Mouse (Mus musculus) cortical plate, adult 2 months (tissue): ENCODE data around the gene Sumo2. TPM values are rescaled to one million over a fixed set of nuclear protein-coding genes. Genes with fewer than 3 reads are reported as not detected.
"Not testable (repeated sequence)": the region's sequence is repeated elsewhere in the genome, so short reads cannot be mapped to it uniquely, and the experiment has no call there.

Experiments used
- H3K27ac ChIP-seq: fragments of 200-500 bp; 2 replicates; pipeline ENCODE4 v1.5.1; 2012; ENCODE audit warnings: low read length, control low read depth, inconsistent platforms; ENCODE audit not compliant: insufficient read depth
- H3K4me1 ChIP-seq: fragments of 200-500 bp; 2 replicates; pipeline ENCODE4 v1.6.1; 2011; ENCODE audit warnings: low read length; ENCODE audit not compliant: control insufficient read depth, insufficient read depth
- H3K4me3 ChIP-seq: fragments of 200-500 bp; 2 replicates; pipeline ENCODE4 v1.5.1; 2011; ENCODE audit warnings: mild to moderate bottlenecking, low read length, control low read depth; ENCODE audit not compliant: insufficient read depth
- CTCF ChIP-seq: fragments of 200-500 bp; IDR thresholded peaks from 2 replicates; pipeline ENCODE4 v1.5.1; 2011; ENCODE audit warnings: mild to moderate bottlenecking, control low read depth, low read length; ENCODE audit not compliant: insufficient read depth; ENCODE audit errors: extremely low read depth
- POLR2A ChIP-seq: fragments of 200-500 bp; IDR thresholded peaks from 2 replicates; pipeline ENCODE4 v1.6.1; 2011; ENCODE audit warnings: mild to moderate bottlenecking, low read length, control low read depth; ENCODE audit not compliant: insufficient read depth; ENCODE audit errors: extremely low read depth
- polyA plus RNA-seq: library from polyadenylated mRNA; depleted of rRNA; stranded (reverse); fragments of >200 nt; gene quantifications from 2 replicates; pipeline ENCODE4 v1.2.3, GENCODE M21; 2012

The Sumo2 gene
- polyA plus RNA-seq, 1 experiment = 329 TPM

DNA sequence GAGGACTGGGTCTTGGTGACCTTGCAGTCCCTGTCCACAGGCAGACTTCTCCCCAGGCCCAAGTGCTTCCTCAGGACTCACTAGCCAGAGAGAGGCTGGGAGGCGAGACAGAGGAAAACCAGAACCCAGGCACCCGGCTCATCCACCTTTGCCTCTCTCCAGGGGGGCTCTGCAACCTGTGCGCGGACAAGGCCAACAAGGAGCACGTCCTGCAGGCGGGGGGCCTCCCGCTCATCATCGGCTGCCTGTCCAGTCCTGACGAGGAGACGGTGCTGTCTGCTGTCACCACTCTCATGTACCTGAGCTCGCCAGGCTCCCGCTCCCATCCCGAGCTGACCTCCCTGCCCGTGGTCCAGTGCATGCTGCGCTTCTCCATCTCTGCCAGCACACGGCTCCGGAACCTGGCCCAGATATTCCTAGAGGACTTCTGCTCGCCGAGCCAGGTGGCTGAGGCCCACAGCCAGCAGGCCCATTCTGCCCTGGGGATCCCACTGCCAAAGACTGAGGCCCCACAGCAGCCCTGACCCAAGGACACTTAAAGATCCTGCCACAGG lies 47.4 kb downstream of the Sumo2 start:
- Histone ChIP-seq H3K4me1 (no peaks in the 10 kb centered on the region), H3K4me3 (no peak overlapping the region), H3K27ac (no peak overlapping the region)
- no peak for TF ChIP-seq POLR2A

DNA sequence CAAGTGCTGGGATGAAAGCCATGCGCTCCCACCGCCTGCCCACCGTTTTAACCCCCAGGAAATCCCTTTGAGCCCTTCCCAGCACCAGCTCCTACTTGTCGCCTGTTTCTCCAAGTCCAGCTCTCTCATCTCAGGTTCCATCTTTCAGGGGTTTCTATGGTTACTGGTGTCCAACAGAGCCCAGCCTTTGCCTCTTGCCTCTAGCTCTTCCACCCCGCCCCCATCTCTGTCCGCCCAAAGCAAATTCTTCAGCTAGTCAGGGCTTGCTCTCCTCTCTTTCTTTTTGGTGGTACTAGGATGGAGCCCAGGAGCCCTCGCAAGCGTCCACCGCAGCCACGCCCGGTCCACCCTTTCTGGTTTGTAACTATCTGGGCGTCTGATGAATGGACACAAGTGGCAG lies 50.9 kb downstream of the Sumo2 start:
- H3K27ac ChIP-seq = no peak overlapping the region
- H3K4me3 ChIP-seq = no peak overlapping the region
- TF ChIP-seq CTCF (no peak), POLR2A (no peak)
- H3K4me1 ChIP-seq = peaks cover 3% of the 10 kb centered on the region

DNA sequence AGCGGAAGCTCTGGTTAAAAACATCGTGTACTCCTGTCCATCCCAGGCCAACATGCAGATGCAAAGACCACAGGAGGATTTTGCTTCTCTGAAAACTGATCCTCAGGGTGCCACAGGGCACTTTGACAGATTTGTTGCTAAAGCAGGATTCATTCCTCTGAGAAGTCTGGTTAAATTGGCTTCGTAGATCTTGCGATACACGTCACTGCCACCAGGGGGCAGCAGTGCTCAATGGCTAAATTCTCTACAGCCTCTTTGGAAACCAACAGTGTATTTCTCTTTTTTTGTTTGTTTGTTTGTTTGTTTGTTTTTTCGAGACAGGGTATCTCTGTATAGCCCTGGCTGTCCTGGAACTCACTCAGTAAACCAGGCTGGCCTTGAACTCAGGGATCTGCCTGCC lies 52.4 kb downstream of the Sumo2 start:
- Histone ChIP-seq H3K4me1 (peaks cover 4% of the 10 kb centered on the region), H3K4me3 (no peak overlapping the region), H3K27ac (no peak overlapping the region)
- TF ChIP-seq CTCF (peak; percentile 91), POLR2A (no peak)

DNA sequence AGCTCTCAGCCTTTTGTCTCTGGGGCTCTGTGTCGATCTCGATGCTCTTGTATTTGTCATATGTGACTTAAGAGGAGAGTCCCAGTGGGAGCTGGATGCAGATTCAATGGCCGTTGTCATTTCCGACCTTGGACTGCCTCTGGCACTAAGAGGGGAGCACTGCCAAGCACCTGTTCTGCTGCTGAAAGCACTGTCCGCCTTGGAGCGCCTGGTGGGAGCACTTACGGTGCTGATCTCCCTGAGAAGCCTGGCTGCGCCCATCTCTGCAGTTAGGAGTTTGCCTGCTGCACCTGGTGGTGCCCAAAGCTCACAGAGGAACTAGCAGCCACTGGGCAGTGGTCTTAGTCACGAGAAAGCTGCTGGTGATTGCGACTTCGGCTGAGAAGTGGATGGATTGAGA lies 52.8 kb downstream of the Sumo2 start:
- H3K4me3 ChIP-seq = no peak overlapping the region
- no peak overlapping the region for H3K27ac ChIP-seq
- no peak for TF ChIP-seq CTCF
- TF ChIP-seq POLR2A = no peak
- peaks cover 7% of the 10 kb centered on the region for H3K4me1 ChIP-seq

DNA sequence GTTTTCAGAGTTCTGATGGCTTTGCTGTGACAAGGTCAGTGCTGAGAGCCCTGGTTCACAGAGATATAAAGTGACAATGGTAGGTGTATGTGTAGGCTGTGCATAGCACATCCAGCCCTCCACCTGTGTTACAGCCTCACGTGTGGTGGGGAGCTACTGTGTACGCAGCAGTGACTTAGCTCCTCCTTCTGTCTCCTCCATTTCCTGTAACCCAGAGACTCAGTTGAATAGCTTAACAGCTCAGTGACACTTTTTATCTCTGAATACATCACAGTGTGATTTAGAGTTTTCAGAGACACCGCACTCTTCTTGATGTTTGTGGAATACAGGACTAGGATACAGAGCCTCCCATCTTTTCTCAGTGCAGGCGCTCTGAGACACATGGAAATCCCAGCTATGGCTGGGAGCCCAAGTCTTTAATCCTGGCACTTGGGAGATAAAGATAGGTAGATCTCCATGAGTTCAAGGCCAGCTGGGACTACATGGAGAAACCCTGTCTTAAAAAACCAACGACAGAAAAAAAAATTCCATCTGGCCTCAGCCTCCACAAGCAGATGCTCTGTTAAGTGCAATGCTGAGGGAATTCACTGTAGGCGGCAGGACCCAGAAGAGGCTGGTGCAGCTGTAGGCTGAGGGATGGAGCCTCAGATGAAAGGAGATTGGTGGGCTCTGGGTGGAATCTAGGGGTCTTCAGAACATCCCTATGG lies 54.4 kb downstream of the Sumo2 start:
- H3K27ac ChIP-seq = peak overlapping the region; percentile 91; the same call in 1 of the 2 replicates
- H3K4me3 ChIP-seq = no peak overlapping the region
- TF ChIP-seq POLR2A = no peak
- H3K4me1 ChIP-seq = peaks cover 7% of the 10 kb centered on the region

DNA sequence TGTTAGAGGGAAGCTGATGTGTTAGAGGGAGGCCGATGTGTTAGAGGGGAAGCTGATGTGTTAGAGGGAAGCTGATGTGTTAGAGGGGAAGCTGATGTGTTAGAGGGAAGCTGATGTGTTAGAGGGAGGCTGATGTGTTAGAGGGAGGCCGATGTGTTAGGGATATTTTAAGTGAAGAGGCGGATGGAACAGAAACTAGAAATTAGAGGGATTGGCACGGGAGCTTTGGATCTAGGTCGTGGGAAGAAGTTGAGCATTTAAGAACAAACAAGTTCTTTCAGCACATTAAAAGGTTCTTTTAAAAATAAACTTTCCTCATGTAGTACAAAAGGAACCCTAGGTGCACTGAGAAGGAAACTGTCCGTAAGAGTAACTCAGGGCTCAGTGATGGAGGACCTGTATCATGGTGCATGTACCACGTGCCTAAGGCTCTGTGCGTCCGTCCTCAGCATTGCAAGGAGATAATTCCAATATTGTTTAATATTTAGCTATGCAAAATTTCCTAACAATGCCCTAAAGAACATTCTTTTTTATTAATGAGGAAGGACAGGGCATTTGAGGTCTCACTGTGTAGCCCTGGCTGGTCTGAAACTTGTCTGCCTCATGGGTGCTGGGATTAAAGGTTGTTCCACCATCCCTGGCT lies 57.7 kb downstream of the Sumo2 start:
- H3K27ac ChIP-seq = no peak overlapping the region
- no peak overlapping the region for H3K4me3 ChIP-seq
- no peak for TF ChIP-seq CTCF
- TF ChIP-seq POLR2A = no peak
- H3K4me1 ChIP-seq = peaks cover 11% of the 10 kb centered on the region

DNA sequence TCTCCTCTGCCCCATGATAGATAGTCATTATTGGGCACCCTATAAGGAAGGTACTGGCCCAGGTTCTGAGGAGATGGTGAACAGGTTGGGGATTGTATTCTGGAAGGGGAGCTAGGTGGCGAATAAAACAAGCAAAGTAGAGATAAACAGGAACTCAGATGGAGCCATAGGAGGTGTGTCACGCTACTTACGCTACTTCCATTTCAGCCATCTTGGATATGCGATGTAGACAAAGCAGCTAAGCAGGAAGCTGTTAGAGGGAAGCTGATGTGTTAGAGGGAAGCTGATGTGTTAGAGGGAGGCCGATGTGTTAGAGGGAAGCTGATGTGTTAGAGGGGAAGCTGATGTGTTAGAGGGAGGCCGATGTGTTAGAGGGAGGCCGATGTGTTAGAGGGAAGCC lies 58.7 kb downstream of the Sumo2 start:
- H3K27ac ChIP-seq, H3K4me3 ChIP-seq: not testable (repeated sequence)
- peaks cover 12% of the 10 kb centered on the region for H3K4me1 ChIP-seq

DNA sequence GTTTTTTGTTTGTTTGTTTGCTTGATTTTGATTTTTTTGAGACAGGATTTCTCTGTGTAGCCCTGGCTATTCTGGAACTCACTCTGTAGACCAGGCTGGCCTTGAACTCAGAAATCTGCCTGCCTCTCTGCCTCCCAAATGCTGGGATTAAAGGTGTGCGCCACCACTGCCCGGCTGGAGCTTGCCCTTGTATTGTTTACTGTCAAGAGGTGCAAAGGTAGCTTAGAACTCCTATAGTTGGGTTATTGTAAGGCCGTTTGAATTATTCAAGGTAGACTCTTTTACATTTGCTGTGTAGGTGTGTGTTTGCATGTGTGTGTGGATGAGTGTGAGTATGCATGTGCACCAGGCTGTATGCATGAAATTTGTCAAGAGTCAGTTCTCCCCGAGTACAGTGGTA lies 59.4 kb downstream of the Sumo2 start:
- H3K27ac ChIP-seq = not testable (repeated sequence)
- peaks cover 12% of the 10 kb centered on the region for H3K4me1 ChIP-seq
- H3K4me3 ChIP-seq = peak overlapping the region; percentile 54; the same call in 1 of the 2 replicates

DNA sequence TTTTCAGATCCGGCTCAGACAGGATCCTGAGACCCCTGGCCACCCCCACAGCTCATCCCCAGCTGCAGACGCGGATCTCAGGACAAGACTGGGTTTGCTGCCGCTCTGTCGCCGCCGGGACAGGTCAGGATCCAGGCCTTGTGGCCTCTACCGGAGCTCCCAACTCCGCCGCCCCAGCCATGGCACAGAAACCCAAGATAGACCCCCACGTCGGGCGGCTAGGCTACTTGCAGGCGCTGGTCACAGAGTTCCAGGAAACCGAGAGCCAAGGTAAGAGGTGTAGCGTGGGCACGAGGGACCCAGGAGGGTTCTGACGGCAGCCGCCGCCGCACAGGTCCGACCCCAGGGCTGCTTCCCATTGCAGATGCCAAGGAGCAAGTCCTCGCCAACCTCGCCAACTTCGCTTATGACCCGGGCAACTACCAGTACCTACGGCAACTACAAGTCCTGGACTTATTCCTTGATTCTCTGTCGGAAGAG lies 60.3 kb downstream of the Sumo2 start:
- H3K4me1 ChIP-seq = peaks cover 9% of the 10 kb centered on the region
- TF ChIP-seq POLR2A = no peak
- TF ChIP-seq CTCF = no peak
- H3K27ac ChIP-seq = no peak overlapping the region
- peak overlapping the region; percentile 54 for H3K4me3 ChIP-seq

DNA sequence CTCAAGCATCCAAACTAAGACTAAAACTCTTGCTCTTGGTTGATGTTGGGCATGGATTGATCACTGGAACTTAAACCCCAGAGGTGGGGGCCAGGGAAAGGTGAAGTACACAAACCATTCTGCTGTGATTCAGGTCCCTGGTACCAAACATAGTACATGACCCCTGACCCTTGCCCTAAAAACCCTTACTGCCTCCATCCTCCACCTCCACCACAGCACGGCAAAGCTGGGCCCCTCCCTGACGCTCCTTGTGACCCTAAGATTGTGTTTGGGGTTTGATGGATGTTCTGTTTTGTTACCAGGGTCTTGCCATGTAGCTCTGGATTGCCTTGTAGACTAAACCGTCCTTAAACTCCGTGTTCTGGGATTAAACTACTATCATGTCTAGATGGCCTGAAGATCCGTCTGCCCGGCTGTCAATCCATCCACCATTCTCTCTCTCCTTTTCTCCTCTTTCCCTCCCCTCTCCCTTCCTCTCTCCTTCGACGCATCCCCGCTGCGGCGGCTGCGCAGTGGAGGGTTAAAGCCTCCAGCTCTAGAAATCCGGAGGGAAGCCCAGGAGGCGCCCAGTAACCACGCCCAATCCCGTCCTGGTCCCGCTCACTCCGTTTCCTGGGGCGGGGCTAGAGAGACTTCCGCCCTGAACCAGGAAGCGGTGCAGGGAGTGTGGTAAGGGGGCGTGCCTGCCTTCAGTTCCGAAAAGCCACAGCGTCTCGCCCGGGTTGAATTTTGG lies 60.9 kb downstream of the Sumo2 start, which contains the start of gene Armc7:
TSS of gene Armc7 (plus strand) at position 643 of the 733 bp plus-strand sequence.
- peak within 1 kb of the TSS; percentile 78 for H3K27ac ChIP-seq
- peak within 1 kb of the TSS; percentile 54 for H3K4me3 ChIP-seq
- no peak for TF ChIP-seq CTCF
- TF ChIP-seq POLR2A = peak; percentile 84

More for the DNA sequence above, 60.9 kb downstream of the Sumo2 start, which contains the start of gene Armc7:
- peaks cover 9% of the 10 kb centered on the region for H3K4me1 ChIP-seq
